Mouse (Mus musculus) frontal cortex, adult (tissue): Measurements from ENCODE around the gene Itgb6.

Experiments
- ATAC-seq: cut with Nextera tagmentation; 2 replicates; pipeline ENCODE4 v1.9.2; 2017; ENCODE audit warnings: mild to moderate bottlenecking, moderate library complexity, mixed read lengths; ENCODE audit not compliant: low TSS enrichment

Itgb6 gene

GRCm38 (mm10) chr2:60614758-60615157 is 107.7 kb downstream of the Itgb6 start:
- peak; percentile 77; the same call in 1 of the 2 replicates for ATAC-seq

GRCm38 (mm10) chr2:60613857-60614228 is 108.6 kb downstream of the Itgb6 start:
- ATAC-seq = peak; percentile 67; the same call in 1 of the 2 replicates

DNA sequence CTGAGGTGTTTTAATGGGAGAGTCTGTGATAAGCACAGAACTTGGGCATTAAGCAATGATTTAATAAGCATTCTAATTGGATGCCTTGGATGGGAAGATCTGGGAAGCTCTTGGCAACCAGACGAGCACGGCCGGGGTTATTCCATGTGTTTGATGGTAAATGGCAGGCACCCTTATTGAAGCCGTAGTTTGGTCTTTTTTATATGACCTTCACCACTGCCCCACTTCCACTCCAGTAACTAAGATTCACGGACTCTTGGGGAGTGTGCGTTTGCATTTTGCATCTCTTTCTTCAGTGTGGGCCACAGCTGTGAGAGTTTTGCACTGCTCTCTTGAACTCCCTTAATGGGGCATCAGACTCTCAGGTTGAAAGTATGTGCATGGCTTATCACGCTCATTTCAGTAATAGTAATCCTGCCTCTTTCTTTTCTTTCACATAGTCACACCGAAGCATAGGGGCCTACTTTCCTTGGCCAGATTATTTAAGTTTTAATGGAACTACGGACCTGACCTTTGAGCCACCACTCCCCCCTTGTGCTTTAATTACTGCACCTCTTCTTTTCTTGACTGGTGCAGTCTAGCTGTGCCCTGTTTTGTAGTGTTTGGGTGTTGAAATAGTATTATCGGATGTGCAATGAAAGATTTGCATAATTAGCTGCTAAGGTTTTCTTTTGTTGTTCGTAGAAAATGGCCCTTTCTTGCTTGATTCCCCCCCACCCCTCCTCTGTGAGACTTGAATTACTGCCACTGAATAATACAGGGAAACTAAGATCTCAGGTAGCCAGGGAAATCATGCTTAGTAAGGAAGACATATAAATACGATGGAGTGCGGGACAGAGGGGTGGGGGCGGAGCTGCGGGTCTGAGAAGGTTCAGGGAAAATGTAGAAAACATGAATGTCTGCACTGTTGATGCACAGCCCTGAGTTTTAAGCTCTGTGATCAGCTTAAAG is 109.3 kb downstream of the Itgb6 start:
- ATAC-seq = no peak

DNA sequence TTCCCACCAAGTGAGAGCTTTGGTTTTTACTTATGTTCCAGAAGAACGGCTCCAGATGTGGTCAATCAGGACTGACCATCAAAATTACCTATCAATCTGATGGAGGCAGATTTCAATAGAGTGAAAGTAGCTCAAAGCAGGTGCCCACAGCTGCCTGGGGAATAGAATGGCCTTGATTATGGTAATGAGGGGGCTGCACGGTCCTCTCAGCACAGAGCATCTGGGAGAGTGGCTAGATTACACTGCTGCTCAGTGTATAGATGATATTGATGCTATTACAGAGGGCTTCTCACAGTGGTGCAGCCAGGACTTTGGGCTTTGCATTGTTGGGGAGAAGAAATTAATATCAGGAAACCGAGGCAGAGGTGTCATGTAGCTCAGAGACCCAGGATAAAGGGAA is 110.8 kb downstream of the Itgb6 start:
- no peak for ATAC-seq

DNA sequence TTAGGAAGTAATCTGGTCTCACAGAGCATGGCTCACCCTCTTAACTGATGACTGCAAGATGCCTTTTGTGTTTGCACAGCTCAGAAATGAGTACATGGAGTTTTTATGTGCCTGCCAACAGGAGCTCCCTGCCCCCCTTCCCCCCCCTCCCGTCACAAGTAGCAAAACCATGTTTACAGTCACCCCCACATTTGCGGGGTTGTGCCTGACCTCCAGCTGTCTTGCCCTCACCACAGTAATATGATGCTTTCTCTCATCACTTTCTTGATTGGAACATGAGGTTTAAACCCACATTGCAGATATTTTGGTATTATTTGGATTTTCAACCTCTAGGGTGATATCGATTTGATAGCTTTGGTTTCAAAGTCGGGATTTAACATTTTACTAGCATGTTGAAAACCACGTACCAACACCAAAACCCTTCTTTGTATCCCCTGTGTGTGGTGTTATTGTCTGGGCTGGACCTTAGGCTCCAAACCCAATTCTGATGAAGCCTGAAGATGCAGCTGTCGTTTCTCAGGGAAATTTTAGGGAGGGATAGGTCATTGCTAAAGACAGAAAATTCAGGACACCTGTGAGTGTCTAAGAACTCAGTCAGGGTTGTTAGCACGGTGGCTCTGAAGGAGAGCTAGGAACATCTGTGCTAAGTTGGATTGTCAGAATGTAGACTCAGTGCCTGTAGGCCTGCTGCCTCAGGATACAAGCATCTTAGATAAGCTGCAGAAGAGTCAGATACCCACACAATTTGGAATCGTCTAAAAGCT is 112.8 kb downstream of the Itgb6 start:
- ATAC-seq = no peak

DNA sequence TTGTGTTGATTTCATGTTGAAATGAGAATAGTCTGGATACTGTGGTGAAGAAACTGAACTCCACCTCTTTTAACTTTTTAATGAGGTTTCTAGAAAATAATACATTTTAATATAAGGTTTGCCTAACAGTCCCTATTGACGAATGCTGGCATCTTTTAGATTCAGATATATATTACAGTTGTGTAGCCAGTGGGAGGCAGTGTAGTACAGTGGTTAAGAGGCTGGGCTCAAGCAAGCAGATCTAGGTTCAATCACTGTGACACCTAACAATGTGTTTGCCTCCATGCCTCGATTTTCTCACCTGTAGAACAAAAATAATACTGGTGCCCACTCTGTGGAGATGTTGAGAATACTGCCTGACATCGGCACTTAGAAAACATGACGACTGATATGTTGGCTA is 114.5 kb downstream of the Itgb6 start:
- ATAC-seq = no peak

- ATAC-seq = no peak
Observed at GRCm38 (mm10) chr2:60601326-60601725, 121.1 kb downstream of the Itgb6 start.

GRCm38 (mm10) chr2:60600863-60601262 is 121.6 kb downstream of the Itgb6 start:
- ATAC-seq = no peak

DNA sequence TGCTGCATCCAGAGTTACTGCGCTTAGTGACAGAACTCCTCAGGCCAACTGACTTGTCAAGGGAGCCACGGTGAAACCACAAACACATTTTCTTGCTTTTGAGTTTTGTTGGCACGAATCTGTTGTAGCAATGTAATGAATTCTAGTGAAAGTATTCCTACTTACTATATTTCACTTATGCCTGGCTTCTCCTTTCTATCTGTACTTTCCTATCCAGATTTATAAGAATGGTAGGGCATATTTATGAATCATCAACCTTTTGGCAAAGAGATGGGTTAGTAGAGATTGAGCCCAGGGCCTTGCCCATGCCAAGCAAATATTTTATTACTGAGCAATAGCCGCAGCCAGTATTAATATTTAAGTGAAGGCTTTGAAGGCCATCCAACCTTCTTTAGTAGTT is 139.0 kb downstream of the Itgb6 start:
- no peak for ATAC-seq

DNA sequence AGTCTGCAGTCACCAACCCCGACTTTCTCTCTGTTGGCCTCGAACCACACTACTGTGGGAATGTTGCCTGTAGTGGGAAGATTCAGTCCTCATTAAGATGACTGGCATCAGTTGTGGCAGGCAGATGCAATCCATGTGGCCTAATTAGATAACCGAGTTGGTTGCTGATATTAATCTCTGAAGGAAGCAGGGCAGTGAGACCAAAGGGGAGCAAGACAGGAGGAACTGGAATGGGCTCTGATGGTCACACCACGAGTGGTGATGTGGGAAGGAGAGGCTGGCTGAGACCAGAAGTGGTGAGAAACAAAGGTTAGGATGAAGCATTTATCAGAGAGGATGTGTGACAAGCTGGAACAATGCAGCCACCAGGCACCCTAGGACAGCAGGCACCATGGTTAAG is 167.9 kb downstream of the Itgb6 start:
- no peak for ATAC-seq

DNA sequence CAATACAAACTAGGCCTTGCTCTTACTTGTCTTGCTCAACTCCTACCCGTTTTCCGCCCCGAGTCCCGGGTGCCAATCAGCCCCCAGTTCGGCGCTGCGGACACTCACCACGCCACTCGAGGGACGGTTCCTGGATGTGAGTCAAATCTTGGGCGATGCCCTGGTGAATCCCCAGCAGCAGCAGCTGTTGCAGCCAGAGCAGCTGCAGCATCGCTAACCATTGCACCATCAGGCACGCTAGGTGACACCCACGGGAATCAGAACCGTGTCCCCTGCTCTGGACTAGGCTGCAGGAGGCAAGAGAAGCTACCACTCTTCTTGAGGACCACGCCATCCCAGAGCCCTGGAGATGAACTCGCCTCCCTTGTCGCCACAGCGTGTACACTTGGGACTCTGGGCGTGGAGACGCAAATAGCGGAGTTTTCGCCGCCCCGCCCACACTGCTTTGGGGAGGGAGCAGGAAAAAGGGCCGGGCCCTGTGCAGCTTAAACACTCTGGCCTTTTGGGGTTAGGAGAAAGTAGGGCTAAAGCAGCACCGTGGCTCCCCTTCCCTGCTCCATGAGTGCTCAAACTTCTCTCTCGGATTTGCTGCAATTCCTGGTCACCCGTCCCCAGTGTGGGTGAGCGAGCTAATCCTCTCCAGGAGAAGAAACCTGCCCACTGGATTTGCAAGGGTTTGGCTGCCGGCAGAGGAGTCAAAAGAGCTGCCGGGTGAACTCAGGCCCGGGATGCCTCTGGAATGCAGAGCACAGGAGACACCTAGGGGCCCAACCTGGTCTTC is 169.4 kb downstream of the Itgb6 start, which contains the start of gene Pla2r1:
Gene Pla2r1 (minus strand): TSS at position 407 of the 781 bp plus-strand sequence.
- peak; percentile 74 for ATAC-seq

DNA sequence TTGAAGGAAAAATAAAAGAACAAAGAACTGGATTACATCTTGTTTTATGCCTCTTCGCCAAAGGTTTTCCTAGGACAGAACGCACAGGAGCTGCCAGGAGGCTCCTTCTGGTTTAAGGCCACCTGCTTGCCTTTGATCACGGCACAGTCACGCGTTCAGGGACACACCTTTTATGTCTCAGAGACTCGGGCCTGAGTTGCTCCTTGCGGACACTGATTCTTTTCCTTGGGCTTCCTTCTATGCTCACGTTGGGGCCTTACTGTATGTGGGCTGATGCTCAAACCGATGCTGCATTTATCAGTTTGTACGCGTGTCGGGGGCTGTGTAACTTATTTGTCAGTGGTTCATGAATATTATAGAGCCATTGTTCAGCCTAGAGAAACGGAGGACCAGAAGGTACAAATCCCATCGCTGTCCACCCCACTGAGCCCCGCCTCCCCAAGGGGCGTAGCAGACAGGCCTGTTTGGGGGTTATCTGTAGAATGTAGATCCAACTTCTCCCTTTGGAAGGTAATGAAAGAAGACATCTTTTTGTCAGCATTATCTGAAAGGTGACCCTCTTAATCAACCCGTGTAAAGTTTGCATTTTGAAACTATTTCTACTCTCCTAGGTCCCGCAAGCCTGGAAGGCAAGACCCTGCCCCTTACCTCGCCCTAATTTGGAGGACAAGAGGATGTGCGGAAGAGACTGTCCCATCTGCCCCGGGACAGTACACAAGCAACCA is 170.1 kb downstream of the Itgb6 start:
- ATAC-seq = no peak

DNA sequence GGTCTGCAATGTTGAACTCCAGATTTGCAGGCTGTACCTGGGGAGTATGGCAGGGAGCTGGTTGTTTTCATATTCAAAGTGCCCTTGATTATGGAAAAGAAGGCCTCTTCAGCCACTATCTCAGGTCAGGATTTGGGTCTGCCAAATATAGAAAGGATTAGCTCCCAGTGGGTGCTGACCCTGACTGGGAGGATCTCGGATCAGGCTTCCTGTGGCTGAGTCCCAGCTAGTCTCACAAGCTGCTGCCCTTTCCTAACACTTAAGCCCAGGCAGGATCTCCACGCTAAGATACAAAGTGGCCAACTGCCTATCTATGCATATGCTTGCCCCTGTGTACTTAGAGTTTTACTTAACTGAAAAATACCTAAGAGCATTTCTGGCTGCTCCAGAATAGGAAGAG is 170.8 kb downstream of the Itgb6 start:
- no peak for ATAC-seq

- no peak for ATAC-seq
Observed at GRCm38 (mm10) chr2:60550521-60550920, 171.9 kb downstream of the Itgb6 start.

- ATAC-seq = no peak
Observed at GRCm38 (mm10) chr2:60549851-60550250, 172.6 kb downstream of the Itgb6 start.
